Mouse (Mus musculus) adrenal gland, adult 8-10 months (tissue): ENCODE measurements at regions not wholly inside any gene's neighbourhood (a gene's known extent, or its start where the extent isn't known, plus 50 kb on each side); places are given as distances from the start of the nearest gene placed in this dataset.

Experiments used
- DNase-seq: peaks from one replicate; pipeline ENCODE4 v3.0.0; 2022

DNA sequence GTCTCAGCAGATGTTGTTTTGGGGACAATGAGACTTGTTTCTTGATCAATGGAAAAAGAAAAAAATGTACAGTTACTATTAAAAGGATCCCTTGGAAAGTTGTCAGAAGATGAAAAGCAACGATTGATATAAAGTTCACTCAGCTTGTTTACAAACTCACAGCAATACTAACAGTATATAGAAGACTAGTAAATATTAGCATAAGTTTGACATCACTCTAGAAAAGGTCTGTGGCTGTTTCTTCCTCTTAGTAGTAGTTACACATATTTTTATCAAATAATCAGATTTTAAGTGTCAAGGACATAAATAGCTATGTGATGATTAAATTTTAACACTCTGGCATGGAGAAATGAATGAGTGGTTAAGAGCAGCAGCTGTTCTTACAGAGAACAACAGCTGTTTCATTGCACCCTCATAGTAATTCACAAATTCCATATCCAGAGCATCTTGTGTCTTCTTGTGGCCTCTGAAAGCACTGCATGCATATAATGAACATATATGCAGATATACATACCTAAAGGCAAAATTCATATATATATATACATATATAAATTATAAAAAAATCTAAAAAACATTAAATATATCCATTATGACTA lies 179.1 kb upstream of the Pcdh10 start:
- DNase-seq, result no peak

DNA sequence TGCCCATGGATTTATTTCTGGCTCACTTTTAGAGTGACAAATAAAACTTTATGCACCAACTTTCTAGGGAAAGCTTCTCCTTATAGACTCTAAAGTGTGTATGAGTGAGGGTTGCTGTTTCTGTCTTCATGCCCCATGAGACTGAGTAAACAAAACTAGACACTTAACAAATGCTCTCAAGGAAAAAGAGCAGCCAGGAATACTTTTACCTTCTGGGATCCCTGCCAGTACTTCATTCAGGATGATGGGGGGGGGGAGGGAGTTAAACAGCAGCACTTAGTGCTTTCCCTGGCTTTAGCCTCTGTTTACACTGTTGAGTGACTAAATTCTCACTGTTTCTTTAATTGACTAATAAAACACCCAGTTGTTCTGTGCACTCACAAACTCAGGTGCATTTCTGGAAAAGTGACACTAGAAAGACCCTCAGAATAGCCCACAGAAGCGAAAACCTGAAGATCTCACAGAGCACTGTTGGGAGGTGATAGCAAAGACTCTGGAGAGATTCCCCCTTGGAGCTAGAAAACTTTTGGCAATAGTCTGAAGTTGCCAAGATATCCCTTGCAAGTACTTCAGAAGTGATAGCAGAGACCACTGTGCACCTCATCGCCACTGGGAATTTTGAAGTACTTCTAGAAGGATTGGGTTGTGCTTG lies 173.7 kb upstream of the Pcdh10 start:
- DNase-seq, result no peak

DNA sequence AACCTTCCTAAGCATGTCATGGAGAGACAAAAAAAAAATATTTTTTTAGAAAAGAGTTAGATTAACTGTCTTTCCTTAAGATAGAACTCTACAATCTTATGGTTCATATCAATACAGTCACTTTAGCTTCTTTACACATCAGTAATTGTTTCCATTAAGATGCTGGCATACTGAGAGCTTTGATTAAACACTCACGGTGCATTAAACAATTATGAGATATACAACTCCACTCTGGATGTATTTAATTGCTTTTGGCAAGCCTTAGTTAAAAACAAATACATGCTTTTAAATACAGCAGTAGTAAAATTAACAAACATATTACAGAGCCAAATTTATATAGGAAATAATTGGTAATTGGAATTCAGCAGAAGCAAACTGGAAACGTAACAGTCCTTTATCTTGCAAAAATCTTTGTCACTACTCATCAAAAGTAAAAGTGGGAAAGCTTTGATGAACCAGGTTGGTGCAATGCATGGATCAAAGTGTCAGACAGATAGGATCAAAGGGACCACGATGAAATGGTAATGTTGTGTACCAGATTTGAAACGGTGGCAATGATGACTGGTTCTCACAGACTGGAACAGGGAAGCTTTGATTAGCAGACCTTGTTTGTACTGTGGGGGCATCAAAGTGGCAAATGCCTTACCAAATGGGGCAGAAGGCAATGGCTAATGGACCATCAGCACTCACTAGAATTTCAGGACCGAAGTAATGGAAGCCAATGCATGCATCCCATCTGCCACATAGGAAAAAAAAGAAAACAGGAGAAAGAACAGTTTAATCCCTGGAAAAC lies 146.4 kb upstream of the Pcdh10 start:
- DNase-seq, result no peak

DNA sequence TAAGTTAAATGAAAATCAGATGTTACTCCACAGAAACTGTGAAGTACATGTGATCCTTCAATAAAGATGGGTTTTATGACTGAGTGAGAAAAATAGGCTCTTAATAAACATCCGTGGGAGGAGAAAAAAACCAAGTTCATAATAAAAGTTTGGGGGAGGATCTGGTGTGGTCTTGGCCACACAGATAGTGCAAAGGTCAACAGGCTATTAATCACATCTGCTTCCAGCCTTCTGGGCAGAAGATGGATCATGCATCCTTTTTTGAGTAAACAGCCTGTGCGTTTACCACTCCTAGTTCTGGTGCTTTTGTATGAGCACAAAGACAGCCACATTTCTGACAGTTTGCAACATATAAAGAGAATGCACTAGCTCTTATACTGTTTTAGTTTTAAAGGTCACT lies 139.7 kb upstream of the Pcdh10 start:
- no peak for DNase-seq

DNA sequence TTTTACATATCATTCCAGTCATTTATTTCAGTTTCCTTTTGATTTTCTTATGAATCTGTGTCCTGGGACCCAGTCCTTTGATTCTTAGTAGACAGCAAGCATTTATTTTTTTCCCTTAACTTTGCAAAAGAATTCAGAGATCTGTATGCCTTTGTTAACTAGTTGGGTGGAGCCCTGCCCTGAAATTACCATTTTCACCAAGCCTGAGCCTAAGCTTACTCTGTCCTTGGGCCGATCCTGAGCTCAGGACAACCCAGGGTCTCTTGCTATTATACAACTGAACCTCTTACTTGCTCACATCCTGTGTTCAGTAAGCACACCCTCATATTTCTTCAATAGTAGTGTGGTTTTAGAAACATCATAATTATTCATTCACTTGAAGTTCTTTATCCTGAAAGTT lies 132.7 kb upstream of the Pcdh10 start:
- DNase-seq, result no peak

DNA sequence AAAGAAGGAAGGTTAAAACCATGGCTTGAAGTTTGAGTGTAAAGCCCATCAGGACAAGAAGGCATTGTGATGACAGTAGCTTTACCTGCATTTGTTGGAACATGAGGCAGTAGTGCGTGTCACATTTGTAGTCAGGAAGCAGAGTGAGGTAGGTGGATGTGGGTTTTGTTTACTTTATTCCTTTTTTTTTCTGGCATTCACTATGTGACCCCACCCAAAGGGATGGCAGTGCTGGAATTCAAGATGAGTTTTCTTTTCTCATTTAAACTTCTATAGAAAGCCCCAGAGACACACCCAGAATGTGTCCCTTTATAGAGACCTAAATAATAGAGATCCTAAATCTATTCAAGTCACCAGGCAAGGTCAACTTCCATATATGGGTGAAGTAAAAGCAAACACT lies 131.6 kb upstream of the Pcdh10 start:
- DNase-seq, result no peak

DNA sequence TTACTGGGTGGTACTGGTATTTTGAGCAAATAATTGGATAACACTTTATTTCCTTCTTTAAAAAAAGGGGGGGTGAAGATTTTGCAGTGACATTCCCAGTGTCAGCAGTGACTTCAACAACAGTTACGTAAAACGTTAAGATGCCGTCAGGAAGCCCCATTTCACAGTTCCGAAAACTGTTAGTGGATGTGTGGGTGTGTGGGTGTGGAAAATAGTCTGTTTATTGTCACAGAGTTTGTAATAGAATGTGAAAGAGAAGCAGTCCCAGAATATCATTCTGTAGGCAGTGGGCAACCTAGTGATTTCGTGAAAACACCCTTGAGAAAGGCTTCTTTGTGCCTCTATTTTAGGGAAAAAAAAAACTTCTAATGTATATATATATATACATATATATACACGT lies 101.4 kb upstream of the Pcdh10 start:
- DNase-seq, result no peak

DNA sequence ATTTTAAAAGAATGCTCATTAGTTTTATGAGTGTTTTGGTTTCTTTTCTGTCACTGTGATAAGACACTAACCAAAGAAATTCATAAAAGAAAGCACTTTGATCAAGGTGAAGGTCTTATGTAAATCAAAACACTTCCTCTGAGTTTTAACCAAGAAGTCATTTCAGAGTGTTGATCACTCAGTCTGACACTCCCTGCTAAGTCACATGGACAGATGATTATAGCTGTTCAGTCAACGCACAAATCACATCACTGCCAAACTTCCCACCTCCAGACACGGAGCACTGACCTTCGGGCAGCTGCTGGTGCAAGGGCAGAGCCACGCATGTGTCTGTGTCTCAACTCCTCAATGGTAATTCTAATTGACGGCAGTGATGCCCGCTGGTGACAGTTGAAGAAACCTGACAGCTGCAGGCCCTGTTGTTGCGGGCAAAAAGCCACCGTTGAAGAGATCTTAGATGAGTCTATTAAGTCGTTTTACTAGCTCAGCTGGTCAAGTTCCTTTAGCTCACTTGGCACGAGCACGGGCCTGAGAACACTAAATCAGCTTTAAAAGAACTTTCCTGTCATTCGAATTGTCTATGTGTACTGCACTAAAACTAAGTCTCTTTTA lies 80.8 kb upstream of the Pcdh10 start:
- DNase-seq, result peak; percentile 1

DNA sequence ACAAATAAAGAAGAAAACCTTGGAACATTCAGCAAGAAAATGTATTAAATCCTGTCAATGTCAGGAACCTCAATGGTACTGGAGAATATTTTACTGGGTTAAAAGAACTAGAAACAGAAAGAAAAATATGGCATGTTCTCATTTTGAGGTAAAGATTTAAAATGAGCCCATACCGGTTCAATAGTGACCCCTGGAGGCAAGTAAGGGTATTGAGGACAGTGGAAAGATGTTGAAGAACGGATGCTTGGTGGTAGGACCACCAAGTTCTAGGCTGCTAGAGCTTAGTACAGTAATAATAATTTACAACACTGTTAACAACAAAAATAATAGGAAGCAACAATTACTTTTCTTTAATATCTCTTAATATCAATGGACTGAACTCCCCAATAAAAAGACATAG lies 58.9 kb upstream of the Pcdh10 start:
- no peak for DNase-seq
